Mouse (Mus musculus): ENCODE data around the gene Cckbr.

DNA sequence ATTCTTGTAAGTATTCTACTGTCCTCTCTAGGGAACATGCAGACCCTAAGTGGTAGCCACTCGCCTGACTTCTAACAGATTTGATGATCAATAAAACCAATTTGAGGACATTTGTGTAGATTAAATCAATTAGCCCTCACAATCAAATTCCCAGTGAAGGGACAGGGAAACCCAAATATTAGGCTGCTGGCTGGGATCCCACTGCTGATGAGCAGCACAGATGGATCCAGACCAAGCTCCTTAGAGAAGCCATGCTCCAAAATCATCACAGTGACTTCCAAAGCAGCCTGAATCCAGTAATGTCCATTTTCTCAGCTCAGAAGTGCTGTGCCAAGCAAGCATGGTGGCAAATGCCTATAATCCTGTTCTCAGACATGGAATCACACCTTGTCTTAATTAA is 74.1 kb downstream of the Cckbr start:
- TF ChIP-seq POLR2A (IDR thresholded peaks at IDR 0.05; ENCODE audit: insufficient read length, low read depth), result no peak
- TF ChIP-seq TCF12 (IDR thresholded peaks at IDR 0.05; ENCODE audit: insufficient read depth, poor library complexity, severe bottlenecking), result no peak
- TF ChIP-seq POLR2AphosphoS2 (IDR thresholded peaks at IDR 0.05; ENCODE audit: insufficient read length, low read depth), result no peak
- TF ChIP-seq USF1 (IDR thresholded peaks at IDR 0.05; ENCODE audit: low read depth), result no peak
- TF ChIP-seq E2F4 (IDR thresholded peaks at IDR 0.05; ENCODE audit: insufficient read depth), result no peak
